In genomic region chr14:76297864-76298263, GRCm38 (mm10) we compare ENCODE assay signal across 13 mouse cellular contexts.
DNase-seq lines count a peak whose midpoint lies in the region.
"Had no signal": no experiment of that assay in that cellular context is flagged by ENCODE, and none has a peak within 500 bp of the region (broad histone marks: within the 10 kb centered on the region; RNA-seq: fewer than 3 reads in every experiment).

No protein-coding gene starts in this region.

- peak; percentile 90 for DNase-seq in heart, adult 11 months
- DNase-seq in heart, adult 18-20 months: no peak
- DNase-seq: adrenal gland, adult 2 months; adrenal gland, adult 8-10 months; adrenal gland, postnatal 10 days; adrenal gland, postnatal 14 days; adrenal gland, postnatal 25 days; adrenal gland, postnatal 36 days; B cell, adult 2 months; cerebellum, adult 11 months; cerebellum, adult 11-12 months; cerebellum, adult 18-20 months; cerebellum, adult 2 months had no signal
